Mouse (Mus musculus) neural tube, embryonic 11.5 days (tissue): ENCODE data around the gene Rgs3. TPM values are rescaled to one million over a fixed set of nuclear protein-coding genes. Genes with fewer than 3 reads are reported as not detected.
A peak's percentile ranks its signal among the peaks of the same experiment; 100 is the strongest.
"Not testable (repeated sequence)": the region's sequence is repeated elsewhere in the genome, so short reads cannot be mapped to it uniquely, and the experiment has no call there.

ENCODE experiments used
- ATAC-seq: fragments of 200-750 bp; cut with Nextera tagmentation; 2 replicates; pipeline ENCODE4 v1.8.0; 2017; ENCODE audit warnings: moderate number of reproducible peaks, mild to moderate bottlenecking, moderate TSS enrichment, moderate library complexity; ENCODE audit not compliant: insufficient read depth, low FRiP score, low TSS enrichment
- DNase-seq: peaks from one replicate; pipeline ENCODE4 v3.0.0-alpha.2; 2015; ENCODE audit warnings: low spot score
- H3K27ac ChIP-seq: fragments of 300-500 bp; sonication (generic); 2 replicates; pipeline ENCODE4 v1.5.1; 2014; ENCODE audit warnings: low read depth, mild to moderate bottlenecking, low read length
- H3K27me3 ChIP-seq: fragments of 300-500 bp; sonication (generic); 2 replicates; pipeline ENCODE4 v1.6.1; 2014; ENCODE audit warnings: mild to moderate bottlenecking, low read length, mixed read lengths; ENCODE audit not compliant: control insufficient read depth, insufficient read depth
- H3K36me3 ChIP-seq: fragments of 300-500 bp; sonication (generic); 2 replicates; pipeline ENCODE4 v1.6.1; 2014; ENCODE audit warnings: mild to moderate bottlenecking, low read length, moderate library complexity, mixed read lengths; ENCODE audit not compliant: control insufficient read depth, insufficient read depth
- H3K4me1 ChIP-seq: fragments of 300-500 bp; sonication (generic); 2 replicates; pipeline ENCODE4 v1.6.1; 2014; ENCODE audit warnings: low read length, mixed read lengths; ENCODE audit not compliant: control insufficient read depth, insufficient read depth
- H3K4me2 ChIP-seq: fragments of 300-500 bp; sonication (generic); 2 replicates; pipeline ENCODE4 v1.6.1; 2014; ENCODE audit warnings: low read depth, mild to moderate bottlenecking, moderate library complexity
- H3K4me3 ChIP-seq: fragments of 300-500 bp; sonication (generic); 2 replicates; pipeline ENCODE4 v1.5.1; 2014; ENCODE audit warnings: low read depth, low read length
- H3K9ac ChIP-seq: fragments of 300-500 bp; sonication (generic); 2 replicates; pipeline ENCODE4 v1.6.1; 2014; ENCODE audit warnings: mild to moderate bottlenecking, low read length
- H3K9me3 ChIP-seq: fragments of 300-500 bp; sonication (generic); 2 replicates; pipeline ENCODE4 v1.6.1; 2016; ENCODE audit warnings: low read length; ENCODE audit not compliant: control insufficient read depth
- WGBS: fragments of 180-500 bp; shearing (Covaris S2); extraction: QIAGEN DNeasy Blood & Tissue Kit; methylation state at CpG from one replicate; pipeline ENCODE4 v1.1.7; 2014; 5-methylcytosine and 5-hydroxymethylcytosine counted together
- polyA plus RNA-seq: library from polyadenylated mRNA; unstranded; fragments of >200 nt; fragmentation: Nextera tagmentation; extraction: Ambion mirVana; gene quantifications from 2 replicates; pipeline ENCODE4 v1.2.1, GENCODE M21; 2014

Rgs3 gene
- polyA plus RNA-seq, 1 experiment from 2014 or later: 29.4 TPM

- Histone ChIP-seq H3K27ac (peak overlapping the region; percentile 60), H3K9me3 (no peaks in the 10 kb centered on the region), H3K27me3 (no peaks in the 10 kb centered on the region), H3K4me1 (peaks cover 14% of the 10 kb centered on the region), H3K9ac (peak overlapping the region; percentile 53), H3K4me3 (peak overlapping the region; percentile 50), H3K4me2 (peak overlapping the region; percentile 86), H3K36me3 (no peaks in the 10 kb centered on the region)
- under 1% methylated on average over 42 of the region's 42 CpGs for WGBS
- DNase-seq (peak; percentile 76), ATAC-seq (peak; percentile 91)
Measured at GRCm38 (mm10) chr4:62583265-62584092, 23.8 kb downstream of the Rgs3 start.

GRCm38 (mm10) chr4:62587067-62587466 lies 27.4 kb downstream of the Rgs3 start:
- no peak for ATAC-seq

GRCm38 (mm10) chr4:62590878-62591277 lies 31.2 kb downstream of the Rgs3 start:
- H3K36me3 ChIP-seq: no peaks in the 10 kb centered on the region
- H3K9me3 ChIP-seq: no peaks in the 10 kb centered on the region
- DNase-seq: no peak
- no peak overlapping the region for H3K4me2 ChIP-seq
- H3K27me3 ChIP-seq: no peaks in the 10 kb centered on the region
- WGBS: 90% methylated on average over 1 of the region's 1 CpGs
- peaks cover 3% of the 10 kb centered on the region; the same call in 1 of the 2 replicates for H3K4me1 ChIP-seq
- ATAC-seq: no peak
- no peak overlapping the region for H3K9ac ChIP-seq
- no peak overlapping the region for H3K27ac ChIP-seq
- no peak overlapping the region for H3K4me3 ChIP-seq

More at GRCm38 (mm10) chr4:62587067-62587466, 27.4 kb downstream of the Rgs3 start:
- Histone ChIP-seq H3K4me2 (no peak overlapping the region), H3K36me3 (no peaks in the 10 kb centered on the region), H3K27me3 (no peaks in the 10 kb centered on the region), H3K9ac (no peak overlapping the region), H3K27ac (no peak overlapping the region), H3K9me3 (no peaks in the 10 kb centered on the region), H3K4me1 (peaks cover 17% of the 10 kb centered on the region), H3K4me3 (no peak overlapping the region)
- DNase-seq: no peak
- 86% methylated on average over 8 of the region's 8 CpGs for WGBS

GRCm38 (mm10) chr4:62591326-62591725 lies 31.7 kb downstream of the Rgs3 start:
- H3K9me3 ChIP-seq: no peaks in the 10 kb centered on the region
- no peak for ATAC-seq
- DNase-seq: no peak
- no peak overlapping the region for H3K4me3 ChIP-seq
- H3K4me1 ChIP-seq: peaks cover 3% of the 10 kb centered on the region; the same call in 1 of the 2 replicates
- H3K9ac ChIP-seq: 0 out of 2 replicates have a peak overlapping the region, but pooled peaks have one; percentile 7
- WGBS: 9% methylated on average over 11 of the region's 11 CpGs
- H3K27me3 ChIP-seq: no peaks in the 10 kb centered on the region
- H3K4me2 ChIP-seq: no peak overlapping the region
- no peak overlapping the region for H3K27ac ChIP-seq
- H3K36me3 ChIP-seq: no peaks in the 10 kb centered on the region

- WGBS: 93% methylated on average over 24 of the region's 24 CpGs
- not testable (repeated sequence) for H3K27me3 ChIP-seq
Measured at GRCm38 (mm10) chr4:62593546-62594240, 34.0 kb downstream of the Rgs3 start.

GRCm38 (mm10) chr4:62594442-62594841 lies 34.8 kb downstream of the Rgs3 start:
- no peak overlapping the region for H3K4me3 ChIP-seq
- H3K27ac ChIP-seq: no peak overlapping the region
- peaks cover 3% of the 10 kb centered on the region; the same call in 1 of the 2 replicates for H3K4me1 ChIP-seq
- DNase-seq (no peak), ATAC-seq (no peak)
- 58% methylated on average over 5 of the region's 5 CpGs for WGBS
- H3K9me3 ChIP-seq: no peaks in the 10 kb centered on the region
- no peak overlapping the region for H3K4me2 ChIP-seq
- H3K36me3 ChIP-seq: no peaks in the 10 kb centered on the region
- no peak overlapping the region for H3K9ac ChIP-seq
- no peaks in the 10 kb centered on the region for H3K27me3 ChIP-seq

More at GRCm38 (mm10) chr4:62593546-62594240, 34.0 kb downstream of the Rgs3 start:
- not testable (repeated sequence) for H3K27ac ChIP-seq, H3K4me1 ChIP-seq, ATAC-seq, DNase-seq, H3K36me3 ChIP-seq, H3K4me3 ChIP-seq, H3K4me2 ChIP-seq, H3K9ac ChIP-seq, H3K9me3 ChIP-seq

GRCm38 (mm10) chr4:62596051-62596450 lies 36.4 kb downstream of the Rgs3 start:
- H3K9ac ChIP-seq: no peak overlapping the region
- no peak overlapping the region for H3K4me2 ChIP-seq
- H3K9me3 ChIP-seq: no peaks in the 10 kb centered on the region
- ATAC-seq (no peak), DNase-seq (no peak)
- H3K36me3 ChIP-seq: no peaks in the 10 kb centered on the region
- no peaks in the 10 kb centered on the region for H3K27me3 ChIP-seq
- no peak overlapping the region for H3K4me3 ChIP-seq
- WGBS: 80% methylated on average over 5 of the region's 5 CpGs
- no peak overlapping the region for H3K27ac ChIP-seq
- H3K4me1 ChIP-seq: peaks cover 3% of the 10 kb centered on the region; the same call in 1 of the 2 replicates

GRCm38 (mm10) chr4:62600549-62600948 lies 40.9 kb downstream of the Rgs3 start:
- H3K27me3 ChIP-seq: no peaks in the 10 kb centered on the region
- DNase-seq (no peak), ATAC-seq (no peak)
- 77% methylated on average over 1 of the region's 1 CpGs for WGBS
- no peak overlapping the region for H3K27ac ChIP-seq
- H3K4me2 ChIP-seq: no peak overlapping the region
- no peaks in the 10 kb centered on the region for H3K9me3 ChIP-seq
- no peaks in the 10 kb centered on the region for H3K4me1 ChIP-seq
- H3K9ac ChIP-seq: no peak overlapping the region
- no peak overlapping the region for H3K4me3 ChIP-seq
- H3K36me3 ChIP-seq: no peaks in the 10 kb centered on the region
